25 mouse cellular contexts compared by ENCODE assay signal in genomic region chr14:86506286-86506685, GRCm38 (mm10).
DNase-seq lines count a peak whose midpoint lies in the region; ATAC-seq and TF ChIP-seq lines count a peak whose summit lies in the region.
"Had no signal": no experiment of that assay in that cellular context is flagged by ENCODE, and none has a peak within 500 bp of the region (broad histone marks: within the 10 kb centered on the region; RNA-seq: fewer than 3 reads in every experiment).

No protein-coding gene starts in this region.

- WGBS in forebrain, embryonic 15.5 days: 48% methylated on average over 6 of the region's 6 CpGs
- 89% methylated on average over 6 of the region's 6 CpGs for WGBS in forebrain, embryonic 10.5 days
- WGBS in forebrain, postnatal 0 days: 37% methylated on average over 6 of the region's 6 CpGs

- no peak for DNase-seq in forebrain, embryonic 10.5 days (ENCODE audit: extremely low spot score, low spot score)
- DNase-seq in right cerebral cortex, adult 18-20 months: peak; percentile 3
- no peak for DNase-seq in right cerebral cortex, postnatal 4 days
- peak; percentile 62 for DNase-seq in cerebellum, adult 9-11 months
- peak; percentile 14 for DNase-seq in forebrain, postnatal 0 days
- DNase-seq in urinary bladder, postnatal 36 days (ENCODE audit: low spot score in 2 of 2): no peak
- DNase-seq: adrenal gland, adult 2 months; B cell, adult 2 months; embryo, embryonic 11 days; gastrocnemius, postnatal 14 days; heart, adult 11 months; kidney, adult 2 months; liver; lung, postnatal 4 days; midbrain, embryonic 14.5 days had no signal

- H3K36me3 ChIP-seq in forebrain, embryonic 15.5 days: no peaks in the 10 kb centered on the region
- H3K36me3 ChIP-seq in forebrain, embryonic 10.5 days (replicated peaks): no peaks in the 10 kb centered on the region
- no peaks in the 10 kb centered on the region for H3K36me3 ChIP-seq in forebrain, postnatal 0 days (ENCODE audit: insufficient read depth)
- H3K36me3 ChIP-seq: G1E; hindbrain, embryonic 12.5 days; limb, embryonic 10.5 days; stomach, embryonic 15.5 days had no signal

- H3K4me1 ChIP-seq in forebrain, embryonic 15.5 days: no peaks in the 10 kb centered on the region
- H3K4me1 ChIP-seq in forebrain, embryonic 10.5 days: no peaks in the 10 kb centered on the region
- no peaks in the 10 kb centered on the region for H3K4me1 ChIP-seq in forebrain, postnatal 0 days (ENCODE audit: insufficient read depth)
- H3K4me1 ChIP-seq: hindbrain, embryonic 12.5 days; limb, embryonic 10.5 days; stomach, embryonic 15.5 days had no signal

- no peaks in the 10 kb centered on the region for H3K27me3 ChIP-seq in forebrain, embryonic 15.5 days
- no peaks in the 10 kb centered on the region for H3K27me3 ChIP-seq in forebrain, embryonic 10.5 days (ENCODE audit: poor library complexity, severe bottlenecking)
- no peaks in the 10 kb centered on the region for H3K27me3 ChIP-seq in forebrain, postnatal 0 days (ENCODE audit: insufficient read depth, low read length)
- H3K27me3 ChIP-seq: CH12.LX; hindbrain, embryonic 12.5 days; stomach, embryonic 15.5 days had no signal

- no peak overlapping the region for H3K9ac ChIP-seq in forebrain, embryonic 15.5 days (replicated peaks)
- no peak overlapping the region for H3K9ac ChIP-seq in forebrain, postnatal 0 days
- H3K9ac ChIP-seq: hindbrain, embryonic 12.5 days; stomach, embryonic 15.5 days had no signal

- peak; percentile 79 for ATAC-seq in forebrain, embryonic 15.5 days (replicated peaks)
- peak; percentile 49 for ATAC-seq in forebrain, postnatal 0 days
- ATAC-seq in monocyte, adult 5-6 weeks (replicated peaks; ENCODE audit: insufficient number of reproducible peaks, low FRiP score, low TSS enrichment, poor library complexity, severe bottlenecking): no peak
- ATAC-seq: Patski had no signal

- H3K4me2 ChIP-seq in forebrain, embryonic 15.5 days (replicated peaks): no peak overlapping the region
- no peak overlapping the region for H3K4me2 ChIP-seq in forebrain, postnatal 0 days (ENCODE audit: low read depth)
- H3K4me2 ChIP-seq: heart, embryonic 11.5 days; hindbrain, embryonic 12.5 days; stomach, embryonic 15.5 days had no signal

- no peaks in the 10 kb centered on the region for H3K9me3 ChIP-seq in forebrain, embryonic 15.5 days
- no peaks in the 10 kb centered on the region for H3K9me3 ChIP-seq in forebrain, embryonic 10.5 days
- no peaks in the 10 kb centered on the region for H3K9me3 ChIP-seq in forebrain, postnatal 0 days (ENCODE audit: low read length)
- H3K9me3 ChIP-seq: hindbrain, embryonic 12.5 days; limb, embryonic 10.5 days; stomach, embryonic 15.5 days had no signal

- no peak for TF ChIP-seq CTCF in forebrain, postnatal 0 days (IDR thresholded peaks at IDR 0.05; ENCODE audit: low read depth)

- H3K27ac ChIP-seq in forebrain, embryonic 15.5 days (replicated peaks): no peak overlapping the region
- no peak overlapping the region for H3K27ac ChIP-seq in forebrain, embryonic 10.5 days
- H3K27ac ChIP-seq in forebrain, postnatal 0 days (ENCODE audit: low read depth, low read length): no peak overlapping the region
- H3K27ac ChIP-seq: hindbrain, embryonic 12.5 days; kidney, postnatal 0 days; limb, embryonic 10.5 days; stomach, embryonic 15.5 days had no signal

- H3K4me3 ChIP-seq in forebrain, embryonic 15.5 days: no peak overlapping the region
- H3K4me3 ChIP-seq in forebrain, embryonic 10.5 days: no peak overlapping the region
- no peak overlapping the region for H3K4me3 ChIP-seq in forebrain, postnatal 0 days (ENCODE audit: low read depth, low read length)
- H3K4me3 ChIP-seq: hindbrain, embryonic 12.5 days; limb, embryonic 10.5 days; stomach, embryonic 15.5 days had no signal

Comparison
In these comparisons a context has a peak if more than half of its experiments do, and no peak if none do; other contexts are left out.
1. DNase-seq: peak in right cerebral cortex, adult 18-20 months (single experiment), cerebellum, adult 9-11 months (single experiment) and forebrain, postnatal 0 days (single experiment); none in forebrain, embryonic 10.5 days (single experiment), right cerebral cortex, postnatal 4 days (single experiment) and urinary bladder, postnatal 36 days (0 of 2).